Mouse (Mus musculus) adrenal gland, postnatal 10 days (tissue): ENCODE results near the gene Tbxa2r. TPM values are rescaled to one million over a fixed set of nuclear protein-coding genes. Genes with fewer than 3 reads are reported as not detected.

Source experiments
- DNase-seq: peaks from one replicate; pipeline ENCODE4 v3.0.0; 2021; ENCODE audit warnings: mixed read lengths
- total RNA-seq, 2 experiments: library from RNA; stranded (reverse); gene quantifications; 2 replicates each; pipeline ENCODE4 v1.2.3; 2021

Gene Tbxa2r
- total RNA-seq, 2 experiments from 2014 or later = 24.5 to 31.8 TPM

DNA sequence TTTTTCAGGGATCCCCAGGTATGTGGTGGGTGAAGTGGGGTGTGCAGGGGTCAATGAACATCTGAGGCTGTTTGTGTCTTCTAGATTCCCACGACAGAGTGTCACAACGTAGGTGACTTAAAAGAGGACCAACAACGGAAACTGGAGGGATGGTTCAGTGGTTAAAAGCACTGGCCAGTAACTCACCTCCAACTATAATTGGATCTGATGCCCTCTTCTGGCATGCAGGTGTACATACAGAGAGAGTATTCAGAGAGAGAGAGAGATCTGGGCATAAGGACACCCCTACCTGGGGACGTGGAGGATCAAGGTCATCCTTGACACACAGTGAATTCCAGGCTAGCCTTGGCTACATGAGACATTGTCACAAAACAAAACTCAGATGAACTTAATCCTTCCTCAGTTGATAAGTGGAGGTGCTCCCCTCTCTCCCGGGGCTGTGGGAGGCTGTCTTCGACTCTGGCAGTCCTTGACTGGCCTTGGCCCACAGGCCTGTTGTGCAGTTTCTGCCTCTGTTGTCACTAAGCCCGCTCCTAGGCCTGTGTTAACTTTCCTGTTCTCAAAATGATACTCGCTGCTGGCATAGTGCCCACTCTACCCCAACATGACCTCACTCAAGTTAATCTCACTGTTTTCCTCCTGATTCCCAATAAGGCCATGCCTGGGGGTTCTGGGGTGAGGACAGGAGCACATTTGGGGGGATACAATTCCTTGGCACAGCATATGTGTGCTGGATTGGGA is 16.1 kb downstream of the Tbxa2r start:
- peak; percentile 67 for DNase-seq

- DNase-seq = no peak
These were observed 16.6 kb downstream of the Tbxa2r start for GRCm38 (mm10) chr10:81345162-81345534.

DNA sequence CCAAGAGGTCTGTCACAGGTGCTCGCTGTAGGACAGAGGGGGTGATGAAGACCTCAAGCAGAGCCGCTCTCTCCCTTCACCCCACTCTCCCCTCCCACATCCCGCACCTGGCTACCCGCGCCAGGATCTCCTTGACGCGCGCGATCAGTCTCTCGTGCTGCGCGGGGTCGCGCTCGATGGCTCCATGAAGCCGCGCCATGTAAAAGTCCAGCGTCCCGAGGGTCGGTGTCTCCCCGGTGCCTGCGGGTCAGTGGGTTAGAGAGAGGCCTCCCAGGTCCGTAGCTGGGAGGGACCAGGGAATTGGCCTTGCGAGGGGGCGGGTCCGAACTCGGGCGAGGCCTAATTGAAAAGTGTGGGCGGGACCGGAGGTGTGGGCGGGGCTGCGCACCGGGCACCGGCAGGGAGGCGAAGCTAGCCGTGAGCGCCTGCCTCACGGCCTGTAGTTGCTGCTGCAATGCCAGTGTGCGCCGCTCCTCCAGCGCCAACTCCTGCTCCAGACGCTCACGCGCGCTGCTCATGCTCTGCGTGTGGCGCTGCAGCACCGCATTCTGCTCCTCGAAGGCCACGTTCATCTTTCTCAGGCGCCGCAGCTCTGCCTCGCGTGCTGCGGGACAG is 18.0 kb downstream of the Tbxa2r start:
- DNase-seq = peak; percentile 90

DNA sequence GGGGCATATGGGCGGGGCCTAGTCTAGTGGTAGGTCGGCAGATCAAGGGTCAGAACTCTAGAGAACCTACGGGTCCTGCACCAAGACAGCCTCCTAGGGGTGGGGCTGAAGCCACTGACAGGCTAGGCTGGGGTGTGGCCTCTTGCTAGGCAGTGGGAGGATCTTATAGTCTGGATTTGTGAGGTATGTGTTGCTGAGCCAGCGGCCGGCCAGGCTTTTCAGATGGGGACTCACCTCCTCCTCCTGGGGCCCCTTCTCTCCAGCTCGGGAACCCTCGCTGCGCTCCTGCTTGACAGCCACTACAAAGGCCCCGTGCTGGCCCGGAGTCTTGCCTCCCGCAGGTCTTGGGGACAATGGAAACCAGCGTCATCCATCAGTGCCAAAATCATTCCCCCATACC is 20.6 kb downstream of the Tbxa2r start:
- peak; percentile 60 for DNase-seq

GRCm38 (mm10) chr10:81349961-81350350 is 21.4 kb downstream of the Tbxa2r start:
- no peak for DNase-seq

DNA sequence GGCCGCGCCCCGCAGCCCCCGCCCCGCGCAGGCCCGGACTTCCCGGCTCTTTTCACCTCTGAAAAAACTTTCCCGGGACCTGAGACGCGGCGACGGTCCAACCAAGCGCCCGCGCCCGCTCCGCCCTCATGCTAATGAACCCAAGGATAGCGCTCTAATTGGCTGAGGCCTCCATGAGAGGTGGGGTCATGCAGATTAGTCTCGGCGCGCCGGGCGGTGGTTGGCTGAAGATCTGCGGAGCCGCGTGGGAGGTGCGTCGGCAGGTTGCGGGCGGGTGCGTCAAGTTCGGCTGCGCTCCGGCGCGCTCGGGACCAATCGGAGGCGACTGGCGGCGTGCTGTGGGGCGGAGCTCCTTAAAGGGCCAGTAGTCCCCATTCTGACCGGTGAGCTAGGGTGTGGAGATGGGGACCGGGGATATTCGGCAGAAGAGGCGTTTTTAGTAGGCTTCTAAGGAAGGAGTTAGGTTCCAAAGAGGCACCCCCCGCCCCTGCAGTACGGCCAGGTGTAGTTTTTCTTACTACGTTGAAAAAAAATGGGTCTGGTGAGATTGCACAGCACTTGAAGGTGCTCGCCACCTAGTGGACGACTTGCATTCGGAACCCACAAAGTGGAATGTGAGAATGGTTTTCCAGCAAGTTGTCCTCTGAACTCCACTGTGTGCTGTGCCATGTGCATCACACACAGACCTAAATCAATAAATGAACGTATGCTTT is 22.0 kb downstream of the Tbxa2r start, which contains the start of gene Hmg20b:
Hmg20b (minus strand) TSS at position 130 of the 713 bp plus-strand sequence.
- DNase-seq = peak; percentile 99

GRCm38 (mm10) chr10:81351678-81352291 is 23.3 kb downstream of the Tbxa2r start:
- DNase-seq = no peak

GRCm38 (mm10) chr10:81354738-81355477 is 26.4 kb downstream of the Tbxa2r start:
- no peak for DNase-seq

DNA sequence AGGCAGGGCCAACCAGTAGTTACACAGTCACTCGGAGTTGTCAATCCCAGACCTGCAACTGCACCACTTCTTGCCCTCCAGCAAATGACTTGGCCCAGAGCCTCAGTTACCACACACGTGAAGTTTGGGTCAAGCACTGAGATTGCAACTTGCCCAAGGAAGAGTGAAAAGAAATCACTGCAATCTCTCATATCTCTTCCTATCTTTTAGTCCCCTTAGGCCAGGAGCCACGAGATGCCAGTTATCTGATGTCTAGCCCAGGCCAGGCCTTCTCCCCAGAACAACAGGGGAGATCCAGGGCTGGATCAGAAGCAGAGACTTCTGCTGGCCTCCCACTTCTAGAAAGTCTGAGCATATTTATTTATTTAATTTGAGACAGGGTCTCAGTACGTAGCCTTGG is 27.0 kb downstream of the Tbxa2r start:
- no peak for DNase-seq

GRCm38 (mm10) chr10:81356352-81356990 is 27.9 kb downstream of the Tbxa2r start:
- no peak for DNase-seq

DNA sequence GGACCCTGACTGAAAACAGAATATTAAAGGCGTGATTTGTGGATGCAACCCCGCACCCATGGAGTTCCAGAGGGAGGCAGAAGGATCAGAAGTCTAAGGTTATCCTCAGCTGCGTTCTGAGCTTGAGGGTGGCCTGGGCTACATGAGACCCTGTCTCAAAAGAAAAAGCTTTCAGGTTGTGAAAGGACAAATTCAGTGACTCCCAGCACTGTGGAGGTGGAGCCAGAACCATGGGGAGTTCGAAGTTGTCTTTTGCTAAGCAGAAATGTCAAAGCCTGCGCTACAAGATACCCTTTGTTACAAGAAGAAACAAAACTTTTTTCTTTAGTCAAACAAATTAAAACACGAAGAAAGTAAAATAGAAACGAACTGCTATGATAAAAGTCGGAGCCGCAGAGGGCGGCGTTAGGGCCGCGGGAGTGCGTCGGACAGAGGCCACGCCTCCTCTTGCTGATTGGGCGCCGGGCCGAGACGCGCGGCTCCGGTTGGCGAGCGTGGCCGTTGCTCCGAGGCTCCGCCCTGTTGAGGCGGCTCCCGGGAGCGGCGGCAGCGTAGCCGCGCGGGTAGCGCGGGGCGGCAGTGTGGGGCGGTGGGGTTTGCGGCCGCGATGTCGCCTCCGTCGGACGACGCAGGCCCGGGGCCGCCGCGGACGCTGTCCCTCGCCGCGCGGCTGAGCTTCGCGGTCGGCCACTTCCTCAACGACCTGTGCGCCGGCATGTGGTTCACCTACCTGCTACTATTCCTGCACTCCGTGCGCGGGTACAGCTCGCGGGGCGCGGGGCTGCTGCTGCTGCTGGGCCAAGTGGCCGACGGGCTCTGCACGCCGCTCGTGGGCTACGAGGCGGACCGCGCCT is 28.7 kb downstream of the Tbxa2r start, which contains the start of gene Mfsd12:
Mfsd12 (plus strand) TSS at position 501 of the 854 bp plus-strand sequence.
- DNase-seq = peak; percentile 95

DNA sequence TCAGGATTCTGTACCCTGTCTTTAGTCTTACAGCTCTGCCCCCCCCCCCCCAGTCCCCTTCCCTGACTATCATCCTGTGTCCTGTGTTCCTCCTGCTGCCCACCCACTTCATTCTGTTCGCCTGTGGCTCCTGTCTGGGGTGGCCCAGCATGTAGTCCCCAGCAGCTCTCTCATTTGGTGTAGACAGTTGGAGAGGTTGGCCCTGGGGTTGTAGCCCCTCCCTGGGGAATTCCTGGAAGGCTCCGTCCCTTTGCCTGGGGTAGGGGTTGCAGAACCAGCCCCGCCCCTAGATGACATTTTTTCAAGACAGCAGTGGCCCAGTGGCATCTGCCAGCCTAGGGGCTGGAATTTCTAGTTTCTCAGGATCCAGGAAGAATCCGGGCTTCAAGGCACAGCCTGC is 29.7 kb downstream of the Tbxa2r start:
- DNase-seq = no peak

DNA sequence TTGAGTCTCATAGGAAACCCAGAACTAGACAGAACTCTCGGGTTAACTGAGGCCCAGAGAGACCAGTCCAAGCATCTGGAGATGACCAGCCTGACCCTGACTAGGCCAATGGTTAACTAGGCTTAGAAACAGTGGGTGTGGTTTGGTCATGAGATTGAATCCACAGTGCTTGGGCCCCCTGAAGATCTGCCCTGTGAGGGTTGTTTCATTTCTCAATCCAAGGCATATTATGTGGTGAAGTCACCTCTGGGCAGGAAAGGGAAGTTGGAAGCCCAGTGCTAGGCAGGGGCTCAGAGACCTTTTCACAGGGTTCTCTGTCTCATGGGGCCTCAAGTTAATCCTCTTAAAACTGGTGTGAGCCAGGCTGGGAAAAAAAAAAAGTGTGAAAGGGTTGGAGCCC is 30.3 kb downstream of the Tbxa2r start:
- no peak for DNase-seq

GRCm38 (mm10) chr10:81360721-81361120 is 32.2 kb downstream of the Tbxa2r start:
- no peak for DNase-seq

DNA sequence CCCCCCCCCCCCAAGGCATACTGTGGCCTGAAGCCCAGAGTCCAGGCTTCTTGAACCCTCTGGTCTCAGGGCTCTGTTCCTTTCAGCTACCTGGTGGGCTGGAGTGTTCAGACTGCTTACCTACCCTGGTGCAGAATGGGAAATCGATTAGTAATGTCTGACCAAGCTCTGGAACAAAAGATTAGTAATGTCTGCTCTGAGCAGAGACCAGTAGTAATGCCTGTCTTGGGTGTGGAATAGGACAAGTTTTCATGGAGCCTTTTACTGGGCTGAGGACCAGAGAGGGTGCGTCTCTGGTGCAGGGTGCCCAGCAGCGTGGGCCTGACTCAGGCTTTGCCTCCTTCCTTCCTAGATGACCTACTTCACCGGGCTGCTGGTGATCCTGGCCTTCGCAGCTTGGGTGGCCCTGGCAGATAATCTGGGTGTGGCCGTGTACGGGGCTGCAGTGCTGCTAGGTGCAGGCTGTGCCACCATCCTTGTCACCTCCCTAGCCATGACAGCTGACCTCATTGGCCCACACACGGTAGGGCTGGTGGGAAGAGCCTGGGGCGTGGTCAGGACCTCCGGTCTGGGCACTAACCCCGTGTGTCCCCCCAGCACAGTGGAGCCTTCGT is 33.9 kb downstream of the Tbxa2r start:
- DNase-seq = peak; percentile 23

DNA sequence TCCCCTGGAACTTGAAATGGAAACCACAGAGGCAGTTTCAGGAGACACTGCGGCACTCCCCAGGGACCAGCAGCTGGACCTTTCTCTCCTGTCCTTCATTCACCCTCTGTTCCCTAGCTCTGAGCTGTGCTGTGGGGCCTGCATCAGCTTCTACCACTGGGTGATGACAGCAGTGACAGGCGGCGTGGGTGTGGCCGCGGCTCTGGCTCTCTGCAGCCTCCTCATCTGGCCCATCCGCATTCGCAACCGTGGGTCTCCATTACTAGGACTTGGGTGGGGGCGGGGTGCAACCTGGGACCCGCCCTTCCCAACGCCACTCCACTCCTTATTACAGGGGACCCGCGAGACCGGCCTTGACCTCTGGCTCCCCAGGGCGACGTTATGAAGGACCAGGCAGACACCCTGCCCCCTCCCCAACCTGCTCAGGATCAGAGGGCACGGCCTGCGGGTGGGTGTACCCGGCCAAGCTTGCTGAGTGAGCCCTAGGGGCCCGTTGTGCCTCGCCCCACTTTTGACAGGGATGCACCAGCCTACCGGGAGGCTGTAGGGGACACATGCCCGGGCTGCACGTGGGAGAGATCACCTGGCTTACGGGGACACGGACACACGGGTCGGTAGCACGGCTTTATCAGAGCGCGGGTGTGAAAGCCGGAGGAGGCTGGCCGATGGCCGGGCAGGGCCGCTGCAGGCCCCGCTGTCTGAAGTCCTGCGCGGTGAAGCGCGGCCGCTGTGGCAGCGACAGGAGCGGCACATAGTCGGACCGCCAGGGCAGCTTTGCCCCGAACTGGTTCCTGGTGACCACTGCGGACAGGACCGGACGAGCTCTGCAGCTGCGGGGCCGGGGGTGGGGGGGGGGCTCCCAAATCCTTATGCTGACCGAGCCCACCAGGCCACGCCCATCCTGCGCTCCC is 35.2 kb downstream of the Tbxa2r start:
- peak; percentile 54 for DNase-seq

- DNase-seq = peak; percentile 76
These were observed 36.1 kb downstream of the Tbxa2r start for GRCm38 (mm10) chr10:81364666-81365065.

DNA sequence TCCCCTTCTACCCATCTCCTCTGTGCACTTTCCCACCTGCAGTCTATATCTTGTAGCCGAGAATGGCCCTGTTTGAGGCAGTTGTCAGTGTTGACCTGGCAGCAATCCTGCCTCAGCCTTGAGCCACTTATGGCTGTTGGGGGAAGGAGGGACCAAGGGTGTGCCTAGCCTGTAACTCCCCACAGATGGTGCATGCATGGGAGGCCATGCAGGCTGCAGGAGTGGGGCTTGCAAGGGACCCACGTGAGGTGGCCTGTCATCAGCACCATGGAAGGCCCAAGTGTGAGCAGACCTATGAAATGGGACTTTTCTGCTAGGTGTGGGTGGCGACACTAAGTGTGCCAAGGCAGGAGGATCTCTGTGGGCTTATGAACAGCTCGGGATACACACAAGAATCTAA is 36.5 kb downstream of the Tbxa2r start:
- DNase-seq = no peak
